Mouse (Mus musculus): Measurements from ENCODE around the gene Gm20388. TPM values are rescaled to one million over a fixed set of nuclear protein-coding genes. Genes with fewer than 3 reads are reported as not detected.
A peak's percentile ranks its signal among the peaks of the same experiment; 100 is the strongest.

Gene Gm20388
- total RNA-seq, 1 experiment: 27.0 TPM

GRCm38 (mm10) chr8:120533380-120533779 is 622.7 kb downstream of the Gm20388 start:
- no peak overlapping the region; the same call in 1 of the 2 replicates for H3K9ac ChIP-seq (ENCODE audit: insufficient read depth, low read depth, low read length, poor library complexity, severe bottlenecking)
- H3K27ac ChIP-seq (ENCODE audit: insufficient read depth, low read depth, low read length, poor library complexity, severe bottlenecking): peak overlapping the region; percentile 54; the same call in 1 of the 2 replicates
- H3K4me3 ChIP-seq (ENCODE audit: insufficient read depth in 1 of 2, low read depth in 1 of 2, low read length in 2 of 2, poor library complexity in 1 of 2, severe bottlenecking in 1 of 2): peak overlapping the region in 1 of 2 experiments; percentile 60; a peak in 2 of 4 replicates
- DNase-seq (ENCODE audit: low read depth, low spot score): no peak
- H3K36me3 ChIP-seq (ENCODE audit: control insufficient read depth, insufficient read depth, low read length, poor library complexity, severe bottlenecking): no peaks in the 10 kb centered on the region
- peaks cover 11 to 35% of the 10 kb centered on the region in 2 experiments for H3K4me1 ChIP-seq (ENCODE audit: control insufficient read depth in 2 of 2, insufficient read depth in 2 of 2, low read length in 2 of 2, poor library complexity in 1 of 2)
- TF ChIP-seq CHD2 (IDR thresholded peaks at IDR 0.05; ENCODE audit: low read depth, low read length) (no peak), ZNF384 (IDR thresholded peaks at IDR 0.05; ENCODE audit: low read depth, low read length) (no peak), ZC3H11A (IDR thresholded peaks at IDR 0.05; ENCODE audit: borderline replicate concordance, low read depth, low read length) (no peak), HCFC1 (IDR thresholded peaks at IDR 0.05; ENCODE audit: borderline replicate concordance, insufficient read depth, low read length) (no peak), MAFK (IDR thresholded peaks at IDR 0.05; ENCODE audit: insufficient read depth, low read depth, low read length) (no peak)
- in situ Hi-C loops (cut with MboI; ENCODE audit: low sequenced_read_pairs in 2 of 2, unreplicated experiment in 2 of 2): no loop called here
- no peaks in the 10 kb centered on the region for H3K9me3 ChIP-seq (ENCODE audit: control insufficient read depth, insufficient read depth, low read depth, low read length)

GRCm38 (mm10) chr8:120534080-120534479 is 623.4 kb downstream of the Gm20388 start:
- H3K36me3 ChIP-seq (ENCODE audit: control insufficient read depth, insufficient read depth, low read length, poor library complexity, severe bottlenecking): no peaks in the 10 kb centered on the region

GRCm38 (mm10) chr8:120534504-120535368 is 624.1 kb downstream of the Gm20388 start:
- TF ChIP-seq ZC3H11A (IDR thresholded peaks at IDR 0.05; ENCODE audit: borderline replicate concordance, low read depth, low read length): peak; percentile 88
- TF ChIP-seq CHD2 (IDR thresholded peaks at IDR 0.05; ENCODE audit: low read depth, low read length): no peak
- Histone ChIP-seq H3K36me3 (ENCODE audit: control insufficient read depth, insufficient read depth, low read length, poor library complexity, severe bottlenecking) (no peaks in the 10 kb centered on the region), H3K9me3 (ENCODE audit: control insufficient read depth, insufficient read depth, low read depth, low read length) (no peaks in the 10 kb centered on the region), H3K27ac (ENCODE audit: insufficient read depth, low read depth, low read length, poor library complexity, severe bottlenecking) (peak overlapping the region; percentile 9; the same call in 1 of the 2 replicates), H3K4me3 (ENCODE audit: insufficient read depth in 1 of 2, low read depth in 1 of 2, low read length in 2 of 2, poor library complexity in 1 of 2, severe bottlenecking in 1 of 2) (peak overlapping the region in 1 of 2 experiments; percentile 93; a peak in 1 of 4 replicates), H3K4me1 (ENCODE audit: control insufficient read depth in 2 of 2, insufficient read depth in 2 of 2, low read length in 2 of 2, poor library complexity in 1 of 2) (peaks cover 10 to 36% of the 10 kb centered on the region in 2 experiments), H3K9ac (ENCODE audit: insufficient read depth, low read depth, low read length, poor library complexity, severe bottlenecking) (no peak overlapping the region)
- DNase-seq (ENCODE audit: low read depth, low spot score): peak; percentile 80
- in situ Hi-C loops (cut with MboI; ENCODE audit: low sequenced_read_pairs in 2 of 2, unreplicated experiment in 2 of 2): no loop called here

More at GRCm38 (mm10) chr8:120534080-120534479, 623.4 kb downstream of the Gm20388 start:
- peaks cover 11 to 33% of the 10 kb centered on the region in 2 experiments for H3K4me1 ChIP-seq (ENCODE audit: control insufficient read depth in 2 of 2, insufficient read depth in 2 of 2, low read length in 2 of 2, poor library complexity in 1 of 2)
- H3K27ac ChIP-seq (ENCODE audit: insufficient read depth, low read depth, low read length, poor library complexity, severe bottlenecking): no peak overlapping the region
- TF ChIP-seq MAFK (IDR thresholded peaks at IDR 0.05; ENCODE audit: insufficient read depth, low read depth, low read length): no peak
- no peak for TF ChIP-seq ZC3H11A (IDR thresholded peaks at IDR 0.05; ENCODE audit: borderline replicate concordance, low read depth, low read length)
- no peak for TF ChIP-seq HCFC1 (IDR thresholded peaks at IDR 0.05; ENCODE audit: borderline replicate concordance, insufficient read depth, low read length)
- no peak for TF ChIP-seq CHD2 (IDR thresholded peaks at IDR 0.05; ENCODE audit: low read depth, low read length)
- TF ChIP-seq ZNF384 (IDR thresholded peaks at IDR 0.05; ENCODE audit: low read depth, low read length): no peak
- H3K4me3 ChIP-seq (ENCODE audit: insufficient read depth in 1 of 2, low read depth in 1 of 2, low read length in 2 of 2, poor library complexity in 1 of 2, severe bottlenecking in 1 of 2): no peak overlapping the region
- no peak for DNase-seq (ENCODE audit: low read depth, low spot score)
- no peaks in the 10 kb centered on the region for H3K9me3 ChIP-seq (ENCODE audit: control insufficient read depth, insufficient read depth, low read depth, low read length)
- no peak overlapping the region for H3K9ac ChIP-seq (ENCODE audit: insufficient read depth, low read depth, low read length, poor library complexity, severe bottlenecking)
- in situ Hi-C loops (cut with MboI; ENCODE audit: low sequenced_read_pairs in 2 of 2, unreplicated experiment in 2 of 2): no loop called here

GRCm38 (mm10) chr8:120535452-120536305 is 625.0 kb downstream of the Gm20388 start:
- Histone ChIP-seq H3K9me3 (ENCODE audit: control insufficient read depth, insufficient read depth, low read depth, low read length) (no peaks in the 10 kb centered on the region), H3K27ac (ENCODE audit: insufficient read depth, low read depth, low read length, poor library complexity, severe bottlenecking) (peak overlapping the region; percentile 87), H3K36me3 (ENCODE audit: control insufficient read depth, insufficient read depth, low read length, poor library complexity, severe bottlenecking) (no peaks in the 10 kb centered on the region), H3K4me3 (ENCODE audit: insufficient read depth in 1 of 2, low read depth in 1 of 2, low read length in 2 of 2, poor library complexity in 1 of 2, severe bottlenecking in 1 of 2) (peak overlapping the region; percentile 76 to 93), H3K4me1 (ENCODE audit: control insufficient read depth in 2 of 2, insufficient read depth in 2 of 2, low read length in 2 of 2, poor library complexity in 1 of 2) (peaks cover 7 to 43% of the 10 kb centered on the region in 2 experiments), H3K9ac (ENCODE audit: insufficient read depth, low read depth, low read length, poor library complexity, severe bottlenecking) (peak overlapping the region; percentile 94)
- no peak for DNase-seq (ENCODE audit: low read depth, low spot score)
- TF ChIP-seq CHD2 (IDR thresholded peaks at IDR 0.05; ENCODE audit: low read depth, low read length) (no peak), ZC3H11A (IDR thresholded peaks at IDR 0.05; ENCODE audit: borderline replicate concordance, low read depth, low read length) (no peak), ZNF384 (IDR thresholded peaks at IDR 0.05; ENCODE audit: low read depth, low read length) (no peak), HCFC1 (IDR thresholded peaks at IDR 0.05; ENCODE audit: borderline replicate concordance, insufficient read depth, low read length) (no peak), MAFK (IDR thresholded peaks at IDR 0.05; ENCODE audit: insufficient read depth, low read depth, low read length) (no peak)
- in situ Hi-C loops (cut with MboI; ENCODE audit: low sequenced_read_pairs in 2 of 2, unreplicated experiment in 2 of 2): no loop called here
